Mouse (Mus musculus) liver, embryonic 14.5 days (tissue): ENCODE measurements around the gene Gstm4.

Experiments
- CTCF ChIP-seq: IDR thresholded peaks from 2 replicates; pipeline ENCODE4 v1.5.1; 2016; ENCODE audit warnings: antibody characterized with exemption, low read depth, control low read depth
- EP300 ChIP-seq: IDR thresholded peaks from 2 replicates; pipeline ENCODE4 v1.6.1; 2016; ENCODE audit warnings: antibody characterized with exemption, low read depth

- TF ChIP-seq CTCF = no peak
- no peak for TF ChIP-seq EP300
These were observed 37.7 kb upstream of the Gstm4 start for GRCm38 (mm10) chr3:108082251-108082875.
